Mouse (Mus musculus) forebrain, embryonic 15.5 days (tissue): ENCODE measurements at regions not wholly inside any gene's neighbourhood (a gene's known extent, or its start where the extent isn't known, plus 50 kb on each side); places are given as distances from the start of the nearest gene placed in this dataset.
A peak's percentile ranks its signal among the peaks of the same experiment; 100 is the strongest.
"Not testable (repeated sequence)": the region's sequence is repeated elsewhere in the genome, so short reads cannot be mapped to it uniquely, and the experiment has no call there.

Experiments used
- ATAC-seq: fragments of 200-750 bp; cut with Nextera tagmentation; replicated peaks from 2 replicates; pipeline ENCODE4 v1.8.0; 2017; ENCODE audit warnings: mild to moderate bottlenecking, moderate TSS enrichment, moderate library complexity
- H3K27ac ChIP-seq: fragments of 300-500 bp; sonication (generic); replicated peaks from 2 replicates; pipeline ENCODE4 v1.5.1; 2015; ENCODE audit warnings: mild to moderate bottlenecking, inconsistent platforms
- H3K27me3 ChIP-seq: fragments of 300-500 bp; sonication (generic); 2 replicates; pipeline ENCODE4 v1.6.1; 2015; ENCODE audit warnings: inconsistent platforms
- H3K36me3 ChIP-seq: fragments of 300-500 bp; sonication (generic); 2 replicates; pipeline ENCODE4 v1.6.1; 2015; ENCODE audit warnings: mild to moderate bottlenecking, inconsistent platforms
- H3K4me1 ChIP-seq: fragments of 300-500 bp; sonication (generic); 2 replicates; pipeline ENCODE4 v1.6.1; 2015; ENCODE audit warnings: inconsistent platforms
- H3K4me2 ChIP-seq: fragments of 300-500 bp; sonication (generic); replicated peaks from 2 replicates; pipeline ENCODE4 v1.6.1; 2015; ENCODE audit warnings: mild to moderate bottlenecking, inconsistent platforms
- H3K4me3 ChIP-seq: fragments of 300-500 bp; sonication (generic); 2 replicates; pipeline ENCODE4 v1.5.1; 2015; ENCODE audit warnings: mild to moderate bottlenecking, inconsistent platforms
- H3K9ac ChIP-seq: fragments of 300-500 bp; sonication (generic); replicated peaks from 2 replicates; pipeline ENCODE4 v1.6.1; 2015; ENCODE audit warnings: mild to moderate bottlenecking, inconsistent platforms
- H3K9me3 ChIP-seq: fragments of 300-500 bp; sonication (generic); 2 replicates; pipeline ENCODE4 v1.6.1; 2016; ENCODE audit warnings: inconsistent platforms
- WGBS: fragments of 180-500 bp; shearing (Covaris S2); methylation state at CpG from one replicate; pipeline ENCODE4 v1.1.7; 2015; ENCODE audit warnings: mixed read lengths; 5-methylcytosine and 5-hydroxymethylcytosine counted together

DNA sequence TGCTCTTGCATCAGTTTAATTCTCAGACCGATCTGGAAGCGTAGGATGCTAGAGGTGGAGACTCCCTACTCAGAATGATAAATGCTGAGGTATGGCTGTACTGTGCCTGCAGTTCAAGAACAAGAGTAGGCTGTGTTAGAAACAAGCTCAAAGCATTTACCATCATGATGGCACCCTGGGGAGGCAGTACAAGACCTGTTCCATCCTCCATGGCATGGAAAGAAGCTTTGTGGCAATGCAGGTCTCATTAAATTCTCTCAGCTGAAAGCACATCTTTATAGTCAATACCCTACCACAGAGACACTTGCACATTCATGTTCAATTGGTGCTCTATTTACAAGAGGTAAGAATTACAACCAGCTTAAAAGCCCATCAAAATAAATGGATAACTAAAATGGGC lies 209.5 kb downstream of the Tbl1xr1 start:
- ATAC-seq, result no peak
- WGBS, result 27% methylated on average over 2 of the region's 2 CpGs
- no peak overlapping the region for H3K9ac ChIP-seq
- H3K4me3 ChIP-seq, result no peak overlapping the region
- no peak overlapping the region for H3K27ac ChIP-seq
- no peak overlapping the region for H3K4me2 ChIP-seq
- no peaks in the 10 kb centered on the region for H3K36me3 ChIP-seq
- no peaks in the 10 kb centered on the region for H3K27me3 ChIP-seq
- no peaks in the 10 kb centered on the region for H3K9me3 ChIP-seq
- H3K4me1 ChIP-seq, result no peaks in the 10 kb centered on the region

DNA sequence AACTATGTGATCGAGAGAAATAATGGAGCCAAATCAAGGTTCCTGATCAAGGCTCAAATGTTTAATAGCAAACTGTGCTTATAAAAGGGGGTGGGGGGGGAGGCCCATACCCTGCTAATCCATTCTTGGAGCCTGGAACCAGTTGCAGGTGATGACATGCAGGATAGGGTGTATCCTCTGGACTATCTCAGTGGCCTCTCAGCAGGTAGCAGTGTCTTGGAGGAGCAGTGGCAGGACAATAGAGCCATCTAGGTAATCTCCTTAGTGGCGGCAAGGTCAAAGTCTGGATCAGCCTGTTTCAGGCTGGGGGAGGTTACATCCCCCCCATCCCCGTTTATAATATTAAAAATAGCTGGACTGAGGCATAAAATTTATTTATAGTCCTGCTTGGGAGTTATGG lies 217.0 kb downstream of the Tbl1xr1 start:
- H3K36me3 ChIP-seq, result no peaks in the 10 kb centered on the region
- no peak overlapping the region for H3K27ac ChIP-seq
- WGBS, result 85% methylated on average over 3 of the region's 3 CpGs
- H3K4me3 ChIP-seq, result no peak overlapping the region
- no peaks in the 10 kb centered on the region for H3K27me3 ChIP-seq
- ATAC-seq, result no peak
- no peaks in the 10 kb centered on the region for H3K4me1 ChIP-seq
- no peaks in the 10 kb centered on the region; the same call in 1 of the 2 replicates for H3K9me3 ChIP-seq
- no peak overlapping the region for H3K9ac ChIP-seq
- H3K4me2 ChIP-seq, result no peak overlapping the region

DNA sequence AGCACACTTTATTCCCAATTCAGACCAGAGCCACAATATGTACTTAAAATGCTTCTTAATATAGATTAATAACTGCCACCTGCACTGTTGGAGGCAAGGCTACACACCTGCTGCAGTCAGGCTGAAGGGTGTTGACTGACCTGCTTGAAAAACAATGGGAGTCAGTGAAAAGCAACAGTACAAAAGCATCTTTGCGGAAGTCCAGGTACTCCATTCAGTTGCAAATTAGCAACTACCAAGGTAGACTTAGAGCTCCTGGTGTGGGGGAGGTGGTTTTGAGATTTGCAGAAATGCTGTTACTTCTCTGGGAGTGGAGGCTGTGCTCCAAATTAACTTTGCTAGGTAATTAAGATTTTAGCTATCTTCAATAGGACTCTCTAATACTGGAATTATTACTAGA lies 217.6 kb downstream of the Tbl1xr1 start:
- H3K27me3 ChIP-seq, H3K4me2 ChIP-seq, H3K4me1 ChIP-seq, H3K4me3 ChIP-seq, H3K9ac ChIP-seq, H3K36me3 ChIP-seq, H3K27ac ChIP-seq, H3K9me3 ChIP-seq, ATAC-seq: not testable (repeated sequence)
- 94% methylated on average over 1 of the region's 1 CpGs for WGBS

DNA sequence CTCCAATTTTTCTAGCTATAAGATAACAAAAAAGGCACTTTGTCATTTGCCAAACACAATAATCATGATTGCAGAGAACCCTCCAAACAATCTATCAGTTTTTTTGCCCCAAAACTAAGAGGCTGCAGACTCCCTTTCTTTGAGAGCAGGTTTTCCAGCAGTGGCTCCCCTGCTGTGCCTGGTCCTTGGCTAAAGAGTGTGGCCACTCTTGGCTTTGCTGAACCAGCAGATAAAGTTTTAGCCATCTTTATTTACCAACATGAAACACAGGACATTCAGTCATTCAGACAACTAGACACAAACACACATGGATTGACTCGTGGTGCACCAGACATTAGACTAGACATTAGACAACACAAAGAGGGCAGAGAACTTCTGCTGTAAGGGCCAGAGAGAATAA lies 220.5 kb downstream of the Tbl1xr1 start:
- H3K4me2 ChIP-seq, H3K9me3 ChIP-seq, H3K4me3 ChIP-seq, ATAC-seq, H3K9ac ChIP-seq, H3K27ac ChIP-seq, H3K4me1 ChIP-seq, H3K36me3 ChIP-seq, H3K27me3 ChIP-seq: not testable (repeated sequence)
- WGBS, result 83% methylated on average over 1 of the region's 1 CpGs

DNA sequence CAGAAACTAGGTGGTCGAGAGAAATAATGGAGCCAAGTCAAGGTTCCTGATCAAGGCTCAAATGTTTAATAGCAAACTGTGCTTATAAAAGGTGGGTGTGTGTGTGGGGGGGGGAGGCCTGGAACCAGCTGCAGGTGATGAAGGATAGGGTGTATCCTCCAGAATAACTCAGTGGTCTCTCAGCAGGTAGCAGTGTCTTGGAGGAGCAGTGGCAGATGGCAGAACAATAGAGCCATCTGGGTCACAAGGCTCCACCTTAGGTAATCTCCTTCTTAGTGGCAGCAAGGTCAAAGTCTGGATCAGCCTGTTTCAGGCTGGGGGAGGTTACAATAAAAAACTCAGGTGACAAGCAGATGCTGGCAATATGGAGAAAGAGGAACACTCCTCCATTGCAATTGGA lies 221.4 kb downstream of the Tbl1xr1 start:
- H3K4me1 ChIP-seq, ATAC-seq, H3K4me3 ChIP-seq, H3K27me3 ChIP-seq, H3K4me2 ChIP-seq, H3K36me3 ChIP-seq, H3K9me3 ChIP-seq, H3K27ac ChIP-seq, H3K9ac ChIP-seq: not testable (repeated sequence)
- WGBS, result 84% methylated on average over 1 of the region's 1 CpGs

DNA sequence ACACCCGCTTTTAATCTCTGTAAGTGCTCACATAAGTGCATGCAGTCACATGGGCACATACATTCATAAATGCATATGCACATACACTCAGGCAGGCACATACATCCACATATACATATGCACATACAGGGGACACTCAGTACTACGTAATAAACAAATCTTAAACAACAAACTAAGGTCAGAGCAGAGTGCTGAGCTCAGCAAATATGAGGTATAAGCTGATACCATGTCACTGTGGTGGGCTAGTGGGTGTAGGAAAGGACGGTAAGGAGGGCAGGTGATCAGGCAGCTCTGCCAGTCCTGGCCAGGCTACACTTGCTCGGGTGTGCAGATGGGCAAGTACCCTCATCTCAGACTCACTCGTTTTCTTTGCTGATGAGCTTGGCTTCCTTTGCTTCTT lies 224.1 kb downstream of the Tbl1xr1 start:
- H3K4me3 ChIP-seq, result no peak overlapping the region
- 90% methylated on average over 5 of the region's 5 CpGs for WGBS
- H3K9me3 ChIP-seq, result no peaks in the 10 kb centered on the region
- no peak overlapping the region for H3K27ac ChIP-seq
- no peak overlapping the region for H3K9ac ChIP-seq
- no peak for ATAC-seq
- H3K4me2 ChIP-seq, result no peak overlapping the region
- no peaks in the 10 kb centered on the region for H3K27me3 ChIP-seq
- no peaks in the 10 kb centered on the region for H3K36me3 ChIP-seq
- no peaks in the 10 kb centered on the region for H3K4me1 ChIP-seq

DNA sequence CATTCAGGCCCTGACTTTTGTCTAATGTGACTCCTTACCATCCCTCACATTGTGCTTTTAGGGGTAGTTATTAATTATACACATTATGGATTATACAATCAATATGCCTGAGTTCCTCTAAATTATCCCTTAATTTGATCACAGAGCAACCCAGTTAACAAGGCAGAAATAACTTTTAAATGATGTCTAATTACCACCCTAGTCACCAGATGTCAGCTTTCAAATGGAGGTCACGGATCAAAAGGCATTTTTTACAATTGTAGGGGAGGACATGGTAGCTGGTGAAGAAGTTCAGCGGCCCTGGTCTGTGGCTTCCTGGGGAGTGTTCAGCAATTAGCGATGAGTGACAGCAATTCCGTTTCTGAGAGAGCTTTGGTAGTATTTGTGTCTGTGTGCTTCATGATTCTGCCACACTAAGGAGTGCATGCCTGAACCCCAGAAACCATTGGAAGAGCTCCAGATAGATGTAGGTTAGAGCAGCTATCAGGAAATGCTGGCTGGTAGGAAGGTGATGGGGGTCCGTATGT lies 225.6 kb downstream of the Tbl1xr1 start:
- no peaks in the 10 kb centered on the region for H3K9me3 ChIP-seq
- no peak overlapping the region for H3K27ac ChIP-seq
- H3K4me2 ChIP-seq, result no peak overlapping the region
- ATAC-seq, result 0 out of 2 replicates have a peak, but pooled peaks have one; percentile 16
- H3K36me3 ChIP-seq, result no peaks in the 10 kb centered on the region
- H3K27me3 ChIP-seq, result no peaks in the 10 kb centered on the region
- no peak overlapping the region for H3K4me3 ChIP-seq
- no peaks in the 10 kb centered on the region for H3K4me1 ChIP-seq
- H3K9ac ChIP-seq, result no peak overlapping the region
- WGBS, result 46% methylated on average over 5 of the region's 5 CpGs

DNA sequence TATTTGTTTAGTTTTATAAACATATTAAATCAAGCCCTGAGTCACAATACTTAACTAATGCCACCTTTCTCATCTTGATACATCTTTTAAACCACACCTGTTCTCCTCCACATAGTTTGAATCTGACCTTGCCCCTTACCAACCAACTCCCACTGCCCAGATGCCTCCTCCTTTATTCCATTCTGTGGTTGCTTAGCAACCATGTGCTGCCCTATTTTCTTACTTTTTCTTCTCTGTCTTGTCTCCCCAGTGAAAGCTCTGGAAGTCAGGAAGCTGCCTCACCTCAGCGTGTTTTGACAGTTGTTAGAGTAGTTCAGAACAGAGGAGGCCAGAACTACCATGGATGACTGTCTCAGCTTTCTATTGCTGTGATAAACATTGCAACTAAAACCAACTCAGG lies 227.7 kb downstream of the Tbl1xr1 start:
- Histone ChIP-seq H3K27me3 (no peaks in the 10 kb centered on the region), H3K4me1 (no peaks in the 10 kb centered on the region), H3K9me3 (no peaks in the 10 kb centered on the region), H3K27ac (no peak overlapping the region), H3K4me2 (no peak overlapping the region), H3K4me3 (no peak overlapping the region), H3K9ac (no peak overlapping the region), H3K36me3 (no peaks in the 10 kb centered on the region)
- no peak for ATAC-seq
- 39% methylated on average over 1 of the region's 1 CpGs for WGBS

DNA sequence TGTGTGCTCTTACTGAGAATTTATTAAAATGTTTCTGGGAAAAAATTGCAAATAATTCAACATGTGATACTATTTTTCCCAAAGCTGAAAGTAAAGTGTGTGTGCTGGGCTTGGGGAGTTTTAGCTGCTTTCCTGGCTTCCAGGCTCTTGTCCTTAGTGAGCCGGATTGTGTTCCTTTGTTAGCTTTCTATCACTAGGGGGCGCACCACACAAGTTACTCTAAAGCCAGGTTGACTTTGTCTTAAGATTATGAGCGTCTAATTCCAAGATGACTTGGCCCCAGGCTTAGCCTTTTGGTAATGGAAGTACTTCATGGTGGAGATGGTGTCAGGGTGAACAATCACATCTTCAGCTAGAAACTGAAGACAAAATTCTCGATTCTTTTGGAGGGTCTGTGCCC lies 230.2 kb downstream of the Tbl1xr1 start:
- 73% methylated on average over 4 of the region's 4 CpGs for WGBS

DNA sequence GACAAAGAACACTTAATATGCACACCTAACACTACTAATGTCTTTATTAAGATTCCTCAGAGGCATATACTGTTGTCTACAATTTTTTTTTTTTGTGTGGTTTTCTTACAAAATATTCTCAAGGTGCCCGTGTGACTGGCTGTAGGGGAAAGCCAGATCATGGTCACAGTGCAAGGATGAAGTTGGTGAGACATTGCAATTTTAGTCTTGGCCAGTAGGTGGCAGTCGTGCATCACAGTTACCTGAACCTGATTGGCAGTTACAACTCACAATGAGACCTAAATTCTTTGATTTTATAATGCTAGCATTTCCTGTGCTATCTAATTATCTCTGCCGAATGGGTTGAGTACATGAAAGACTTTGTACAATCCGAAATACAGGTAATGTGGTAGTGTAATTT lies 232.5 kb downstream of the Tbl1xr1 start:
- H3K9me3 ChIP-seq, result no peaks in the 10 kb centered on the region
- H3K27me3 ChIP-seq, result no peaks in the 10 kb centered on the region
- no peak overlapping the region for H3K4me2 ChIP-seq
- ATAC-seq, result peak; percentile 69
- no peak overlapping the region for H3K9ac ChIP-seq
- 10% methylated on average over 4 of the region's 4 CpGs for WGBS
- no peaks in the 10 kb centered on the region for H3K36me3 ChIP-seq
- no peak overlapping the region for H3K4me3 ChIP-seq
- H3K27ac ChIP-seq, result no peak overlapping the region
- no peaks in the 10 kb centered on the region for H3K4me1 ChIP-seq

More for the DNA sequence above, 230.2 kb downstream of the Tbl1xr1 start:
- Histone ChIP-seq H3K9me3 (no peaks in the 10 kb centered on the region), H3K27me3 (no peaks in the 10 kb centered on the region), H3K9ac (no peak overlapping the region), H3K36me3 (no peaks in the 10 kb centered on the region), H3K4me3 (no peak overlapping the region), H3K4me2 (no peak overlapping the region), H3K27ac (no peak overlapping the region), H3K4me1 (no peaks in the 10 kb centered on the region)
- no peak for ATAC-seq

DNA sequence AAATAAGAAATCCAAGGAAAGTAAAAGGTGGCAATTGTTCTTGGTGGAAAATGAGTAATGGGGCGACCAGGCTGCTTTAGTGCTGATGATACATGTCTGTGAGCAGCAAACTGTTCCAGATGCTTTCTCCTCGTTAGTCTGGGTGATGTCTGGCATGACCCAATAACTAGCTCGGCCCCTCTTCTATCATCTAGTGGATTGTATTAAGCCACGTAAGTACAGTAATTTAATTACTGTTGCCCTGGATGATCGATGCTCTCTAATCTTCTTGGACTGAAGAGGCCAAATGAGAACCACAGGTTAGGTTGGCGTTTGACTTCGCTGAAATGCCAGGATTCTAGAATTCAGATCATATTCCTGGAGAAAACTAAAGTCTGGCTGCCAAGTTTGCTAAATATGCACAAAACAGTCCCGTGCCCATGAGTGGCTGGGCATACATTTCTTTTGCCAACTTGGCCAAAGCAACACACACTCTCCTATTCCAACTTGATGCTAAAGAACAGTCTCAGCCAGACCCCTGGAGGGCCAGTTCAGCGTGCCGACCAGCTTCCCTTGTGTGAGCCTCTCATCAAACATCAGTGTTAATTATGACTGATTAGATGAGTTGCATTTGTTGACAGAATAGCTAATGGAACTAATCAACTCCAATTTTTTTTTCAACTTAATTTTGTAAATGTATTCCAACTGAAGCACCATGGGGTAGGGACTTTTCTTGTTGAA lies 240.2 kb downstream of the Tbl1xr1 start:
- H3K4me3 ChIP-seq, result no peak overlapping the region
- ATAC-seq, result 0 out of 2 replicates have a peak, but pooled peaks have one; percentile 38
- H3K4me1 ChIP-seq, result no peaks in the 10 kb centered on the region
- 65% methylated on average over 10 of the region's 10 CpGs for WGBS
- H3K4me2 ChIP-seq, result no peak overlapping the region
- no peak overlapping the region for H3K9ac ChIP-seq
- H3K27ac ChIP-seq, result no peak overlapping the region
- H3K27me3 ChIP-seq, result no peaks in the 10 kb centered on the region
- H3K9me3 ChIP-seq, result no peaks in the 10 kb centered on the region
- no peaks in the 10 kb centered on the region for H3K36me3 ChIP-seq

DNA sequence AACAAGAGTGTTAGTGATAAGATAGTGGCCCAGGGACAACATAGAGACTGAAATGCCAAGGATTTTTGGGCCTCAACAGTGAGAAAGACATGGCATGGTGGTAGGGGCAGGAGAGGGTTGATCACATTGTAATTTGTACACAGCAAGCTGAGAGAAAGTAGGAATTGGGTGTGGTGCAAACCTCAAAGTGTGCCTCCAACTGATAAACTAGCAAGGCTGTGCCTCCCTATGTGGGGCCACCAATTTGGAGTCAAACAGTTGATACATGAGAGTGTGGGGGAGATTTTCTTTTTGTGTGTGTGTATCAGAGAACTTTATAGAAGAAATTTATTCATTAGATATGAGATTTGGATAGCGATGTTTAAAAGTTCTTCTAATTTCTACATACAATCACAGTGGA lies 244.0 kb downstream of the Tbl1xr1 start:
- H3K9ac ChIP-seq, H3K36me3 ChIP-seq, H3K9me3 ChIP-seq, H3K4me1 ChIP-seq, H3K27ac ChIP-seq, H3K4me3 ChIP-seq, H3K27me3 ChIP-seq, H3K4me2 ChIP-seq, ATAC-seq: not testable (repeated sequence)
- 98% methylated on average over 1 of the region's 1 CpGs for WGBS

DNA sequence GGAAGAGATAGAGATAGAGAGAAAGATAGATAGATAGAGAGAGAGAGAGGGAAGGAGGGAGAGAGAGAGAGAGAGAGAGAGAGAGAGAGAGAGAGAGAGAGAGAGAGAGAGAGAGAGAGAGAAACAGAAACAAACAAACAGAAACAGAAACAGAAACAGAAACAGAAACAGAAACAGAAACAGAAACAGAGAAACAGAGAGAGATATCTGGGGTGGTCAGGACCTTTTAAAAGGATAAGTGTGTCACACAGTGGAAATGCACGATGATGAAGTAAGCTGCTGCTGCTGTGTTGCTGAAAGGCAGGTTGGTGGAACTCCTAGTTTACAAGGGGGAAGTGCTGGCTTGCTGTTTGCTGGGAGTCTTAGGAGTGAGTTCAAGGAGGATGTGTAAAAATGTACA lies 254.8 kb downstream of the Tbl1xr1 start:
- Histone ChIP-seq H3K27ac (no peak overlapping the region), H3K27me3 (no peaks in the 10 kb centered on the region), H3K4me1 (no peaks in the 10 kb centered on the region), H3K9ac (no peak overlapping the region), H3K4me3 (no peak overlapping the region), H3K36me3 (no peaks in the 10 kb centered on the region), H3K9me3 (no peaks in the 10 kb centered on the region), H3K4me2 (no peak overlapping the region)
- ATAC-seq, result no peak
- 70% methylated on average over 1 of the region's 1 CpGs for WGBS
